Mouse (Mus musculus): ENCODE measurements around the gene Tff2. TPM values are rescaled to one million over a fixed set of nuclear protein-coding genes. Genes with fewer than 3 reads are reported as not detected.

Gene Tff2
- polyA plus RNA-seq, 1 experiment from 2014 or later = not detected

DNA sequence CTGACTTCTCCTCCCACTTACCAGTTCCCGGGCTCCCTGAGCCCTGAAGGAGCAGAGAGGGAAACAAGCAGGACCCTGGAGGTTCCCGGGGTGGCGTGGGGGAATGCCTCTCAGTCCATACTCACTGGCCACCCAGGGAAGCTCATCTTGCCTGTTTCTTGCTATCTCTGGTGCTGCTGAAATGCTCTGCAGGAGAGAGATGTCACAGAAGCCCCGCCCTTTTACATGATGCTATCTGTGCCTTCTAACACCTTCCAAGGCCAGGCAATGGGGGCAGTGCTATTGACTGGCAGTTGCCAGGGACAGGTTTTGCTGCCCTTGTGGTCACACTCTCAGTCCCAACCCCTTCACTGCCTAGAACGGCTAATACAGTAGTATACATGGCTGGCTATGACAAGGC is 45.3 kb downstream of the Tff2 start:
- Histone ChIP-seq H3K9ac (no peak overlapping the region), H3K4me1 (peaks cover 7% of the 10 kb centered on the region; the same call in 1 of the 2 replicates), H3K36me3 (replicated peaks) (peaks cover 5% of the 10 kb centered on the region; the same call in 1 of the 2 replicates), H3K4me2 (no peak overlapping the region), H3K27ac (no peak overlapping the region), H3K9me3 (no peaks in the 10 kb centered on the region), H3K4me3 (replicated peaks) (no peak overlapping the region), H3K27me3 (no peaks in the 10 kb centered on the region)
- no peak for ATAC-seq (ENCODE audit: low FRiP score)
- WGBS = 92% methylated on average over 5 of the region's 5 CpGs

DNA sequence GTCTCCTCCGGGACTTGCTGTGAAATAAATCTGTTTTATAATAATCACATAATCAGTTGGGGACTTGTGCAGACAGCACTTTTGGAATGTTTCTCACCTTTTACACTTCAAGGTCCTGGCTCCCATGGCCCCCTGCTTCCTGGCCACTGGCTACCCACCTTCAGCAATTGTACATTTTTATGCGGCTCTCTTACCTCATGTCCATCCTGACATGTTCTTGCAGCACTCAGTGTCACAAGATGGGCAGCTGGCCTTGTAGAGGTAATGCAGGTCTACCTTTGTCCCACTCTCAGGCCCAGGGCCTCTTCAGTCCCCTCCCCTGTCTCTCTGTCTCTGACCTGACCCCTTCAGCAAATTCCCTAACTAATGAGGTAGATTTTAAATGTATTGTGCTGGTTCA is 47.2 kb downstream of the Tff2 start:
- Histone ChIP-seq H3K4me3 (replicated peaks) (no peak overlapping the region), H3K36me3 (replicated peaks) (peaks cover 10% of the 10 kb centered on the region; the same call in 1 of the 2 replicates), H3K4me1 (peaks cover 7% of the 10 kb centered on the region; the same call in 1 of the 2 replicates), H3K4me2 (no peak overlapping the region), H3K27me3 (no peaks in the 10 kb centered on the region), H3K27ac (no peak overlapping the region), H3K9ac (no peak overlapping the region), H3K9me3 (no peaks in the 10 kb centered on the region)
- 93% methylated on average over 2 of the region's 2 CpGs for WGBS
- ATAC-seq (ENCODE audit: low FRiP score) = no peak

DNA sequence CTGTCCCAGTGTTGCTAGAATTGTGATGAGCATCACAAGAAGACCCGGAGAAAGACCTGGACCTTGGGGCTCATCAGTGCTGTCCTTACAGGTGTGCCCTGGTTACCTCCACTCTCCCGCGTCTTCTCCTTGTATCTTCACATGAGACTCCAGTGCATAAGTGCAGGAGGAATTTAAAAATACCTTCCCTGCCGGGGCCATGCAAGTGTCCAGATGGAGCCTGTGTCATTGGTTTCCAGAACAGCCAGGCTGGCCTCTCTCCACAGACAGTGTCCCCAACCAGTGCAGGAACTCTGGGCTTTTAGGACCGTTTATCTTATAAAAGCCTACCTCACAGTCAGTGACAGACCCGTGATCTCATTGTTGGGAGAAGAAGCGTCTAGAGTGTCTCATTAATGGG is 48.5 kb downstream of the Tff2 start:
- ATAC-seq (ENCODE audit: low FRiP score) = no peak
- 88% methylated on average over 7 of the region's 7 CpGs for WGBS

DNA sequence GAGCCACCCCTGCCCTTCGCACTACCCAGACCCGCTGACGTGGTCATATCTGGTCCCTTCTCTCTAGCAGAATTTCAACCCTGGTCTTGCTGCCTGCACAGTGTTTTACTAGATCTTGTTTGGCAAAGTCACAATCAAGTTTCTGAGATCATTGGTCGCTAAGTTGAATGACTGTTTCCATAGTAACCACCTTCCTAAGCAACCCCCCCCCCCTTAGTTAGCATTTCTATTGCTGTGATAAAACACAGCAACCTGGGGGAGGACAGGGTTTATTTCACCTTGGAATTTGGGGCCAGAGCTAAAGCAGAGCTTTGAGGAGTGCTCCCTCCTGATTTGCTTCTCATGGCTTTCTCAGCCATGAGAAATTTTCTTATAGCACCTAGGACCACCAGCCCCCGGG is 49.3 kb downstream of the Tff2 start:
- no peak for ATAC-seq (ENCODE audit: low FRiP score)
- no peak overlapping the region for H3K4me2 ChIP-seq
- 63% methylated on average over 5 of the region's 5 CpGs for WGBS
- no peak overlapping the region for H3K27ac ChIP-seq
- peaks cover 26% of the 10 kb centered on the region for H3K4me1 ChIP-seq
- H3K9ac ChIP-seq = no peak overlapping the region
- no peaks in the 10 kb centered on the region for H3K9me3 ChIP-seq
- peaks cover 10% of the 10 kb centered on the region; the same call in 1 of the 2 replicates for H3K36me3 ChIP-seq (replicated peaks)
- no peak overlapping the region for H3K4me3 ChIP-seq (replicated peaks)
- no peaks in the 10 kb centered on the region for H3K27me3 ChIP-seq

More for the DNA sequence above, 48.5 kb downstream of the Tff2 start:
- peaks cover 10% of the 10 kb centered on the region; the same call in 1 of the 2 replicates for H3K36me3 ChIP-seq (replicated peaks)
- H3K9me3 ChIP-seq = no peaks in the 10 kb centered on the region
- no peak overlapping the region for H3K4me3 ChIP-seq (replicated peaks)
- H3K27me3 ChIP-seq = no peaks in the 10 kb centered on the region
- H3K9ac ChIP-seq = no peak overlapping the region
- peaks cover 18% of the 10 kb centered on the region for H3K4me1 ChIP-seq
- H3K4me2 ChIP-seq = no peak overlapping the region
- H3K27ac ChIP-seq = no peak overlapping the region

Other genes starting within 250 kb of the Tff2 start
- 0.05 TPM in 2 replicates for gene Glp1r, start 242.5 kb downstream of the Tff2 start, polyA plus RNA-seq (2016; fragmentation: Nextera tagmentation; extraction: Ambion mirVana)
- gene Umodl1, start 189.6 kb downstream of the Tff2 start, polyA plus RNA-seq (2016; fragmentation: Nextera tagmentation; extraction: Ambion mirVana) = 0.09 TPM in 1 of 2 replicates, not detected in the other
- gene Abcg1, start 86.6 kb downstream of the Tff2 start, polyA plus RNA-seq (2016; fragmentation: Nextera tagmentation; extraction: Ambion mirVana) = 16.2 and 16.5 TPM in 2 replicates
- 0.88 TPM in 1 of 2 replicates, not detected in the other for gene Tff3, start 14.6 kb downstream of the Tff2 start, polyA plus RNA-seq (2016; fragmentation: Nextera tagmentation; extraction: Ambion mirVana)
- not detected in 2 replicates for gene Tff1, start 21.0 kb upstream of the Tff2 start, polyA plus RNA-seq (2016; fragmentation: Nextera tagmentation; extraction: Ambion mirVana)
- gene Tmprss3, start 54.7 kb upstream of the Tff2 start, polyA plus RNA-seq (2016; fragmentation: Nextera tagmentation; extraction: Ambion mirVana) = not detected in 2 replicates
- gene Ubash3a, start 63.6 kb upstream of the Tff2 start, polyA plus RNA-seq (2016; fragmentation: Nextera tagmentation; extraction: Ambion mirVana) = 0.10 and 0.29 TPM in 2 replicates
- 2.6 and 3.8 TPM in 2 replicates for gene Rsph1, start 133.1 kb upstream of the Tff2 start, polyA plus RNA-seq (2016; fragmentation: Nextera tagmentation; extraction: Ambion mirVana)
- gene Slc37a1, start 142.5 kb upstream of the Tff2 start, polyA plus RNA-seq (2016; fragmentation: Nextera tagmentation; extraction: Ambion mirVana) = 9.4 and 10.7 TPM in 2 replicates
- gene Pde9a, start 241.9 kb upstream of the Tff2 start, polyA plus RNA-seq (2016; fragmentation: Nextera tagmentation; extraction: Ambion mirVana) = 34.7 and 36.7 TPM in 2 replicates

All from forebrain, embryonic 12.5 days (tissue).